Mouse (Mus musculus) stomach, postnatal 0 days (tissue): ENCODE measurements around the gene Mmrn1. TPM values are rescaled to one million over a fixed set of nuclear protein-coding genes. Genes with fewer than 3 reads are reported as not detected.
A peak's percentile ranks its signal among the peaks of the same experiment; 100 is the strongest.

Experiments
- ATAC-seq: fragments of 200-750 bp; cut with Nextera tagmentation; 2 replicates; pipeline ENCODE4 v1.8.0; 2017; ENCODE audit not compliant: low FRiP score, low TSS enrichment
- DNase-seq: peaks from one replicate; pipeline ENCODE4 v3.0.0-alpha.2; 2016; ENCODE audit warnings: low spot score
- H3K27ac ChIP-seq: fragments of 300-500 bp; sonication (generic); replicated peaks from 2 replicates; pipeline ENCODE4 v1.5.1; 2014; ENCODE audit warnings: mild to moderate bottlenecking, control low read depth
- H3K27me3 ChIP-seq: fragments of 300-500 bp; sonication (generic); 2 replicates; pipeline ENCODE4 v1.6.1; 2014; ENCODE audit warnings: low read length; ENCODE audit not compliant: control insufficient read depth, insufficient read depth
- H3K36me3 ChIP-seq: fragments of 300-500 bp; sonication (generic); 2 replicates; pipeline ENCODE4 v1.6.1; 2014; ENCODE audit warnings: low read length, mixed read lengths; ENCODE audit not compliant: control insufficient read depth, insufficient read depth
- H3K4me1 ChIP-seq: fragments of 300-500 bp; sonication (generic); replicated peaks from 2 replicates; pipeline ENCODE4 v1.6.1; 2014; ENCODE audit warnings: antibody characterized with exemption; ENCODE audit not compliant: control insufficient read depth, insufficient read depth
- H3K4me2 ChIP-seq: fragments of 300-500 bp; sonication (generic); replicated peaks from 2 replicates; pipeline ENCODE4 v1.6.1; 2014; ENCODE audit warnings: low read depth, mild to moderate bottlenecking, control low read depth, moderate library complexity
- H3K4me3 ChIP-seq: fragments of 300-500 bp; sonication (generic); 2 replicates; pipeline ENCODE4 v1.5.1; 2014; ENCODE audit warnings: low read depth, low read length, control low read depth
- H3K9ac ChIP-seq: fragments of 300-500 bp; sonication (generic); 2 replicates; pipeline ENCODE4 v1.6.1; 2014; ENCODE audit warnings: mild to moderate bottlenecking, low read length, control low read depth, mixed read lengths
- H3K9me3 ChIP-seq: fragments of 300-500 bp; sonication (generic); 2 replicates; pipeline ENCODE4 v1.6.1; 2016; ENCODE audit warnings: low read length; ENCODE audit not compliant: control insufficient read depth
- CTCF ChIP-seq: IDR thresholded peaks from 2 replicates; pipeline ENCODE4 v1.5.1; 2016; ENCODE audit warnings: antibody characterized with exemption, low read depth, mild to moderate bottlenecking, moderate library complexity
- EP300 ChIP-seq: optimal IDR thresholded peaks from 2 replicates; pipeline ENCODE3; 2016; ENCODE audit warnings: antibody characterized with exemption
- WGBS: fragments of 180-500 bp; shearing (Covaris S2); extraction: QIAGEN DNeasy Blood & Tissue Kit; methylation state at CpG from one replicate; pipeline ENCODE4 v1.1.7; 2014; 5-methylcytosine and 5-hydroxymethylcytosine counted together
- polyA plus RNA-seq: library from polyadenylated mRNA; unstranded; fragments of >200 nt; fragmentation: Nextera tagmentation; extraction: Ambion mirVana; gene quantifications from 2 replicates; pipeline ENCODE4 v1.2.1, GENCODE M21; 2015

Gene Mmrn1
- polyA plus RNA-seq, 1 experiment from 2014 or later: 1.6 TPM

DNA sequence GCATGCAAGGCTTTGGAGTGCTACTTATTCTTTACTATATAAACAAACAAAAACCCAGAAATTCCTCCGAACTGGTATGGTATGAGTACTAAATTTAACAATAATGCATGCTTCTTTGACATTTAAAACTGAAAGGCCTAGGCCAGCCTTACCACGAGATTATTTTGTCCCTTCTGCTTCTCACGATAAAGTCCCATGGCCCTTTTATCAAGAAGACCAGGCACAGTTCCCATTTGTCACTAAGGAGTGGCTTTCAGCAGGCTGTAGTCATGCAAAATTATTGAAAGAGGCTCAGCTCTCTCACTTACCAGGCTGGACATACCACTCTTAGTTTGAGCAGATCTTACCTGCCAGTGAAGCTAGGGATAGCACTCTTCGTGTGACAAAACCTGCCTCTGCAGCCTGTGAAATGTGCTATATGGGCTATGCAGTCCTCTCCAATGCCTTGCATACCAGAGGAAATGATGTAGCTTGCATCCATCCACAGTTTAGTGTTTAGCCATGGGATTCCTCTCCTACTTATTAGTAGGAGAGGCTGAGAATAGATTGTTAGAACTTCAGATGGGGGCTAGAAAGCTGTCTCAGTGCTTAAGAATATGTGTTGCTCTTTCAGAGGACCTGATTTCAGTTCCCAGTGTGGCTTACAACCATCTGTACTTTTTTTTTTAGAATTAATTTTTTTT lies 10.8 kb downstream of the Mmrn1 start:
- H3K4me3 ChIP-seq: no peak overlapping the region
- no peaks in the 10 kb centered on the region for H3K9me3 ChIP-seq
- ATAC-seq (no peak), DNase-seq (no peak)
- no peak overlapping the region for H3K27ac ChIP-seq
- H3K9ac ChIP-seq: no peak overlapping the region
- no peak overlapping the region for H3K4me2 ChIP-seq
- no peaks in the 10 kb centered on the region for H3K36me3 ChIP-seq
- 47% methylated on average over 4 of the region's 4 CpGs for WGBS
- no peaks in the 10 kb centered on the region for H3K4me1 ChIP-seq
- TF ChIP-seq EP300: no peak
- TF ChIP-seq CTCF: no peak
- no peaks in the 10 kb centered on the region for H3K27me3 ChIP-seq

DNA sequence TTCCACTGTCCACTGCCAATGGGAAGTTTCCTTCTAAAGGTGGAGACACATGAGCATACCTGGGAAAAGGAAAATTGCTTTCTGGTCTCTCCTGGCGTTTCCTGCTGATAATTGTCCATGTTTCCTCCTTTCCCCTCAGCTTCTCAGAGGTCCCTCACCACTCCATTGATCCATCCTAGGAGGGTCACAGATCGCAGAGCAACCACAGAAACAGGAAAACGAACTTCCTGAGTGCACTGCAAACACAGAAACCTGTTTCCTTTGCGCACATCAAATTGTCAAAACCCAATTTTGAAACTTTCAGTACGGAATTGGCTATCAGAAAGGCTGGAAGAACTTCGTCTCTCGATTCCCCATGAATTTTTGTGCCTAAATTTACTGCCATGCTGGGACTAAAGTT lies 19.4 kb downstream of the Mmrn1 start:
- Histone ChIP-seq H3K27me3 (no peaks in the 10 kb centered on the region), H3K27ac (no peak overlapping the region), H3K36me3 (no peaks in the 10 kb centered on the region), H3K9me3 (no peaks in the 10 kb centered on the region), H3K4me3 (no peak overlapping the region), H3K9ac (no peak overlapping the region), H3K4me1 (no peaks in the 10 kb centered on the region), H3K4me2 (no peak overlapping the region)
- no peak for TF ChIP-seq CTCF
- TF ChIP-seq EP300: no peak
- DNase-seq: no peak
- ATAC-seq: no peak
- 74% methylated on average over 7 of the region's 7 CpGs for WGBS

DNA sequence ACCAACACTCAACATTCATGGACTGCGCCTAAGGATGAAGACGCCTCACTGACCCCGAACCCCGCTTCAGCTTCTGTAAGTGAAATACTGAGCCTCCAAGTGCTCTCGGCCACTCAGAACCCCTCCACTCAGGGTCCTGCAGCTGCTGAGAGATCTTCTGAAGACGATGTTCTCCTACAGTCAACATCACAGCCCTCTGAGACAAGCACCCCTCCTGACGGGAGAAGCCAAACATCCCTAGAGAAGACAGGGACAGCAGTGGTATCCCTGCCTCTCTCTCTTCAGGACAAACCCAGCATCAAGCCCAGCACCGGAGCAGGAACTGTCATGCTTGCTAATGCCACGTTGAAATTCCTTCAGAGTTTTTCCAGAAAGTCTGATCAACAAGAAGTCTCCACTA lies 19.8 kb downstream of the Mmrn1 start:
- DNase-seq: no peak
- H3K36me3 ChIP-seq: no peaks in the 10 kb centered on the region
- no peak overlapping the region for H3K9ac ChIP-seq
- H3K27me3 ChIP-seq: no peaks in the 10 kb centered on the region
- H3K27ac ChIP-seq: no peak overlapping the region
- ATAC-seq: no peak
- H3K4me2 ChIP-seq: no peak overlapping the region
- no peak for TF ChIP-seq EP300
- TF ChIP-seq CTCF: no peak
- no peak overlapping the region for H3K4me3 ChIP-seq
- WGBS: 75% methylated on average over 9 of the region's 9 CpGs
- no peaks in the 10 kb centered on the region for H3K9me3 ChIP-seq
- H3K4me1 ChIP-seq: no peaks in the 10 kb centered on the region

DNA sequence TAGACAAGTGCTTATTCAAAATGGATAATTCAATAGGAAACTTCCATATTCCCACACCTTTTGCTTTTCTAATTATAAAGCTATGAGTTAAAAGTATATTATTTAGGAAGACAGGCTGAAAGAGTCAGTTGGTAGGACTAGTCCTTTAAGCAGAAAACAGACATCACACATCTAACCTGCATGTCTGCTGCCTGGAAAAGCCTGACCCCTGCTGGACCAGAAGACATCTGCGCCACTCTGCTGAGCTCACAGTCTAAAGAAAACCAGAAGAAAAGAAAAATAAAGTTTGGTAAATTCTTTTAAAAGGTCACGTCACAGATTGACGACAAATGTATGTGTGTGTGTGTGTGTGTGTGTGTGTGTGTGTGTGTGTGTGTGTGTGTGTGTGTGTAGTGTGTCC lies 25.6 kb downstream of the Mmrn1 start:
- Histone ChIP-seq H3K9ac (no peak overlapping the region), H3K27me3 (no peaks in the 10 kb centered on the region), H3K9me3 (no peaks in the 10 kb centered on the region), H3K27ac (no peak overlapping the region), H3K4me1 (no peaks in the 10 kb centered on the region), H3K4me2 (no peak overlapping the region), H3K4me3 (no peak overlapping the region), H3K36me3 (no peaks in the 10 kb centered on the region)
- DNase-seq: peak; percentile 23
- WGBS: 55% methylated on average over 3 of the region's 3 CpGs
- peak; percentile 77 for TF ChIP-seq CTCF
- no peak for TF ChIP-seq EP300
- no peak for ATAC-seq

DNA sequence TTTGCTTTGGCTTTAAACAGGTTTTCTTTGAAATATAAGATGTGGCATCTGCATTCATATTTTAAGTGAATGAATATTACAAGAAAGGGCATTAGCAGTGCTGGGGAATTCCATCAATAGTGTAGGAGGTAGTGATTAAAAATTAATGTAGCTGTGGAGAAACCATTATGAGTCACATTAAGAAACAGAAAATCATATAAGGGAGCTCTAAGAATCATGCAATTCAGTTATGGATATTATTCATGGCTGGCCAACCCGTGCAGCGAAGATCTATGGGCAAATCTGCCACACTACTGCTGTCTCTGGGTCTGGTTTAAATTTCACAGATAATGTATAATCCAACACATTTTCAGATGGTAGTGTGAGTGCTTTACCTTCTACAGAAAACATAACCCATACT lies 36.5 kb downstream of the Mmrn1 start:
- no peak overlapping the region for H3K4me2 ChIP-seq
- ATAC-seq: no peak
- no peaks in the 10 kb centered on the region for H3K36me3 ChIP-seq
- no peak overlapping the region for H3K27ac ChIP-seq
- TF ChIP-seq EP300 (no peak), CTCF (no peak)
- H3K27me3 ChIP-seq: no peaks in the 10 kb centered on the region
- H3K4me1 ChIP-seq: no peaks in the 10 kb centered on the region
- WGBS: 82% methylated on average over 2 of the region's 2 CpGs
- H3K4me3 ChIP-seq: no peak overlapping the region
- no peak for DNase-seq
- no peaks in the 10 kb centered on the region for H3K9me3 ChIP-seq
- H3K9ac ChIP-seq: no peak overlapping the region

DNA sequence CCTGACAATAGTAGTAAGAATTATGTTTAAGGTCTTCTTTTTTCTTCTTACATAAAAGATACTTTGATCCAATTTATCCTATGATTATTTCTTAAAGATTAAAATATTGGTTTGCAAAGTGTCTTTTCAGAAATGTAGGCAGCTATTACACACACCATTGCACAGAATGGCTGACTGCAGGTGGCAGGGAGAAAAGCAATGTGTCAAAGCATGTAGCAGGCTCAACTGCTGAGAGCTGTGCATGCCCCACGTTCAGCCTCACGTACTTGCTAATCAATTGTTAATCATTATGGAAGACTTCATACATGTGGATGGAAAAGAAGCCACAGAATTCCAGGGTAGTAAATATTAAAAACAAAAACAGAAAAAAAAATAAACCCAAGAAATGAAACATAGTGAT lies 37.1 kb downstream of the Mmrn1 start:
- WGBS: 51% methylated on average over 2 of the region's 2 CpGs
- no peaks in the 10 kb centered on the region for H3K27me3 ChIP-seq
- no peaks in the 10 kb centered on the region for H3K36me3 ChIP-seq
- TF ChIP-seq CTCF (no peak), EP300 (no peak)
- H3K4me1 ChIP-seq: no peaks in the 10 kb centered on the region
- no peak overlapping the region for H3K27ac ChIP-seq
- ATAC-seq (no peak), DNase-seq (no peak)
- H3K9me3 ChIP-seq: no peaks in the 10 kb centered on the region
- H3K4me2 ChIP-seq: no peak overlapping the region
- H3K9ac ChIP-seq: no peak overlapping the region
- H3K4me3 ChIP-seq: no peak overlapping the region
